Mouse (Mus musculus): ENCODE data around the gene Ccdc113. TPM values are rescaled to one million over a fixed set of nuclear protein-coding genes. Genes with fewer than 3 reads are reported as not detected.
"Not testable (repeated sequence)": the region's sequence is repeated elsewhere in the genome, so short reads cannot be mapped to it uniquely, and the experiment has no call there.

Ccdc113 gene
- total RNA-seq, 1 experiment from 2014 or later = not detected

GRCm38 (mm10) chr8:95593439-95594393, 59.8 kb downstream of the Ccdc113 start:
- ATAC-seq (ENCODE audit: extremely low read depth, insufficient number of reproducible peaks, low FRiP score, poor library complexity, severe bottlenecking) = no peak

- ATAC-seq (ENCODE audit: extremely low read depth, insufficient number of reproducible peaks, low FRiP score, poor library complexity, severe bottlenecking) = no peak
These were observed 61.2 kb downstream of the Ccdc113 start for GRCm38 (mm10) chr8:95595131-95595530.

- no peak for ATAC-seq (ENCODE audit: extremely low read depth, insufficient number of reproducible peaks, low FRiP score, poor library complexity, severe bottlenecking)
These were observed 63.0 kb downstream of the Ccdc113 start for GRCm38 (mm10) chr8:95596841-95597241.

- ATAC-seq (ENCODE audit: extremely low read depth, insufficient number of reproducible peaks, low FRiP score, poor library complexity, severe bottlenecking) = no peak
These were observed 66.0 kb downstream of the Ccdc113 start for GRCm38 (mm10) chr8:95599861-95600260.

- ATAC-seq (ENCODE audit: extremely low read depth, insufficient number of reproducible peaks, low FRiP score, poor library complexity, severe bottlenecking) = no peak
These were observed 67.4 kb downstream of the Ccdc113 start for GRCm38 (mm10) chr8:95601306-95601705.

GRCm38 (mm10) chr8:95602168-95602567, 68.3 kb downstream of the Ccdc113 start:
- no peak for ATAC-seq (ENCODE audit: extremely low read depth, insufficient number of reproducible peaks, low FRiP score, poor library complexity, severe bottlenecking)

GRCm38 (mm10) chr8:95606509-95606908, 72.6 kb downstream of the Ccdc113 start:
- not testable (repeated sequence) for ATAC-seq (ENCODE audit: extremely low read depth, insufficient number of reproducible peaks, low FRiP score, poor library complexity, severe bottlenecking)

GRCm38 (mm10) chr8:95607210-95607609, 73.3 kb downstream of the Ccdc113 start:
- no peak for ATAC-seq (ENCODE audit: extremely low read depth, insufficient number of reproducible peaks, low FRiP score, poor library complexity, severe bottlenecking)

Other genes with a start within 250 kb of the Ccdc113 start
- gene Cngb1, start 227.5 kb upstream of the Ccdc113 start, total RNA-seq (2017) = 0.12 TPM in 1 of 2 replicates, not detected in the other
- gene Tepp, start 223.5 kb upstream of the Ccdc113 start, total RNA-seq (2017) = not detected in 2 replicates
- gene Zfp319, start 202.1 kb upstream of the Ccdc113 start, total RNA-seq (2017) = 6.9 and 7.6 TPM in 2 replicates
- 35.5 and 46.4 TPM in 2 replicates for gene Usb1, start 201.8 kb upstream of the Ccdc113 start, total RNA-seq (2017)
- gene Mmp15, start 181.8 kb upstream of the Ccdc113 start, total RNA-seq (2017) = 0.12 and 0.25 TPM in 2 replicates
- gene Cfap20, start 99.2 kb upstream of the Ccdc113 start, total RNA-seq (2017) = 40.3 and 42.5 TPM in 2 replicates
- gene Csnk2a2, start 44.0 kb upstream of the Ccdc113 start, total RNA-seq (2017) = 24.4 and 25.7 TPM in 2 replicates
- gene Prss54, start 42.3 kb downstream of the Ccdc113 start, total RNA-seq (2017) = not detected in 2 replicates
- gene Gins3, start 99.4 kb downstream of the Ccdc113 start, total RNA-seq (2017) = 5.4 and 9.7 TPM in 2 replicates
- not detected in 2 replicates for gene Ndrg4, start 142.9 kb downstream of the Ccdc113 start, total RNA-seq (2017)
- 30.5 and 40.3 TPM in 2 replicates for gene Setd6, start 181.8 kb downstream of the Ccdc113 start, total RNA-seq (2017)

Data from neutrophil, adult 5-6 weeks (primary cell).